Mouse (Mus musculus): ENCODE measurements around the gene Nrxn3.

Gene Nrxn3

DNA sequence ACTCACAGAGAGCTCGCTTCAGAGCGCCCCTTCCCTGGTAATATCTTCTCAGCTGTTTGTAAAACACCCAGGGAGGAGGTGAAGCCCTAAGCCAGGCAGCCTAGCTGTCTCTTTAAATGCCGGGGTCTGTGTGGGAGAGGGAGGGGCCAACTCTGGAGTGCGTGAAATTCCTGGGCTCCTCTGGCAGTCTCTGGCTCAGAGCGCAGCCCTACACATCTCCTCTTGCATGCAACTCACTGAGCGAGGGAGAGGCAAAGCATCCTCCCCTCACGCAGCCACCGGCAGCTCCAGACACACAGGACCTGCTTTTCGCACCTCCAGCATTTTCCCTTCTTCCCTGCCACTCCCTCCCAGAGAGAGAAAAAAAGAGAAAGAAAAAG, at the start of gene Nrxn3:
TSS of gene Nrxn3 (plus strand) at position 186 of the 380 bp plus-strand sequence.
- DNase-seq = peak; percentile 74 to 82

DNA sequence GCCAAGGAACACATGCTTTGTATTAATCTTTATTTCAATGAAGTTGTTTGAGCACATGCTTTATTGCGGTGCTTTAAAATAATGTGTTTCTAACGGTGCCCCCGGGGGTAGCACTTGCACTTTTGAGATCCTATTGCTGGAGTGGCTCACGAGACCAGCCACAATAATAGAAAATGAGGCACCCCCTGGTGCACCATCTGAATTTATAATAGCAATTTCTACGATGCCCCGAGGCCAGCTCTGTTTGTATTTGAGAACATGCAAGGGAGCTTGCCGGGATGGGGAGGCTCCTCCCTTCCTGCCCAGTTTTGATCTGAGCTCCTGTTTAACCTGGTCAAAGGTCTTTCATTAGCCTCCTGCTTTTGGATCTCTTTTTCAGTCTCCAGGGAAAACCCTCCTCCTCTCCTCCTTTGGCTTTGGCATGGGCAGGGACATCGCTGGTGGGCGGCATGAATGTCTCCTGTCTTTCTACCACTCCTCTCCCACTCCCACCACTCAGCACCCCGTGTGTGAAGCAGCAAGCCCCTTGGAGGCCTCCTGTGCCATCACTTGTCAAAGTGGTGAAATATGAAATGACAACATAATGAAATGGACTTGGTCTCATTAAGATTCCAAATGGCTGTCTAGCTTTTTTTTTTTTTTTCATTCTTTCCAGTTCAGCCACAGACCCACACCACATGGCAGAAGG, 18.4 kb upstream of the Nrxn3 start:
- peak; percentile 33 to 41 for DNase-seq

- peak in 1 of 2 experiments; percentile 27 for DNase-seq
Measured at GRCm38 (mm10) chr12:88705959-88706358, 16.7 kb upstream of the Nrxn3 start.

DNA sequence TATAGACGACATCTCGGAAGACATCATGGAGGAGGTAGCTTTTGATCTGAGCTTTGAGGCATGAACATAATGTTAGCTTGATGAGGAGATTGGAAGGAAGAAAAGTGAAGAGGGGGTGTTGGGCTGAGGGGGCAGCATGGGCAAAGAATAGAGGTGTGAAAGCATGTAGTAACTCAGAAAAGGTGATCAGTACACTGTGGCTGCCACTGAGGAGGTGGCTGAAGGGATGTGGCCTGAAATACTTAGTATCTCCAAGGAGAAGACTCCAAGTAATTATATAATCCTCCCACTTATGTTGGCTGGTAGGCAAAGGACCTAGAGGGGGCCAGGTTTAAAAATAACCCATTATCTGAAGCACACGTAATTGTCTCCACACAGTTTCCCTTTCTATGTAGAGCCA, 14.9 kb upstream of the Nrxn3 start:
- no peak for DNase-seq

GRCm38 (mm10) chr12:88709223-88709622, 13.5 kb upstream of the Nrxn3 start:
- peak; percentile 70 to 79 for DNase-seq

DNA sequence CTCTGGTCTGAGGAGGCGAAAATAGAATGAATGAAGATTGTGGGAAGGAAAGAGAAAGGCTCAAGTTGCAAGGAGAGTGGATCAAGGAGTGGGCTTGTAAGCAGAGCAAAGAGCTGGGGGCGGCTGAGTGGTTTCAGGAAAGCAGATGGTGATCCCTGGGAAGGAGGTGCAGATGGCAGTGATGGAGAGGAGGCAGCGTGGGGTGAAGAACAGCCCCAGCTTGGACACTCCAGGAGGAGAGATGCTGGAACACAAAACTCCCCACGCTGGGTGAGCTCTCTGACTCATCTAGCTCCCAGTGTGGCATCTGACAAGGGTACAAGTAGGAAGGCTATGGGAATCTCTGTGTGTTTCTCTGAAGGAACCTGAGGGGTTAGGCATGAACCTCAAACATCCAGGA, 9.2 kb upstream of the Nrxn3 start:
- peak in 1 of 2 experiments; percentile 26 for DNase-seq

DNA sequence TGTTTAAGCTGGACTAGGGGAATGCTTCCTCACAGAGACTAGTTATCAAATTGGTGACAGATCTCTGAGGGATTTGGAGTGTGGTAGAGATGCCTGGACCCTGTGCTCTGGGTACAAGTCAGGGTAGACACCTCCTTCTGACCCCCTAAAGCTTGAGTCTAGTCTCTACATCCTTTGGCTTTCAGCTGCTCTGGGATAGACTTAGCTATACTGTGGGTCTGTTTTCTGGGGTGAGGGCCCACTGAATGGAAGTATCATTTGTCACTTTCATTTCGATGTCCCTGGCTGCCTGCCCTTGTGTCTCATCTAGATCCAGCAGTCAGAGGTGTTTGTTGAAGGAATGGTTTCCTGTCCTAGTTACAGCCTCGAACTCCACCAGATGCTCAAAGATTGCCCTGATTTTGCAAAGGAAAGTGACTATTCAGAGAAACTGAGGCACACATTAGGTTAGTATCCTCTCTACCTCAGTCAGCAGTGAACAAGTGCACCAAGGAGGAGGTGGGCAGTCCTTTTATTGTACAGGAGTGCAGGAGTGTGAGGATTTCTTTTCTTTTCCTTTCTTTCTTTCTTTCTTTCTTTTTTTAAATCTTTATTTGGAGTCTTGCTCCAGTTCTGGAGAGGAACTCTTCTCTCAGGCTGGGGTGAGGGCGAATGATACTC, 515 bp upstream of the Nrxn3 start:
- no peak for DNase-seq

- DNase-seq = no peak
Measured at GRCm38 (mm10) chr12:88726316-88726715, 3.6 kb downstream of the Nrxn3 start.

DNA sequence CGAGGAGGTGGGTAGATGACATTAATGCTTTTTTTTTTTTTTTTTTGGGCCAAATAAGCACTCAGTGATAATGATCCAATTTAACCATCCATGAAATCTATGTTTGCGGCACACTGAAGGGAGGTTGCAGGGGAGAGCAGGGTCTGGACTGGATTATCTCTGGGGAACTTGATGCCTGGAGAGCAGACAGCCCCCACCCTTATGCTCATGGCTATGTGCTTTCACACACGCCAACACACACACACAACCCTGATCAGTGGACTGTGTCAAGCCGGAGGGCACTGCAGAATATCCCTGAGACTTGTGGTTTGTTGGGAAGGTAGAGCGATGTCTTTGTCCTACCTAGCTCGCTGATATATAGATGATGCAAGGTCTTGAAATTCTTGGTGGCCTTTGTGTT, 4.1 kb downstream of the Nrxn3 start:
- no peak for DNase-seq

- DNase-seq = no peak
Measured at GRCm38 (mm10) chr12:88730720-88731119, 8.0 kb downstream of the Nrxn3 start.

- DNase-seq = no peak
Measured at GRCm38 (mm10) chr12:88735045-88735444, 12.4 kb downstream of the Nrxn3 start.

DNA sequence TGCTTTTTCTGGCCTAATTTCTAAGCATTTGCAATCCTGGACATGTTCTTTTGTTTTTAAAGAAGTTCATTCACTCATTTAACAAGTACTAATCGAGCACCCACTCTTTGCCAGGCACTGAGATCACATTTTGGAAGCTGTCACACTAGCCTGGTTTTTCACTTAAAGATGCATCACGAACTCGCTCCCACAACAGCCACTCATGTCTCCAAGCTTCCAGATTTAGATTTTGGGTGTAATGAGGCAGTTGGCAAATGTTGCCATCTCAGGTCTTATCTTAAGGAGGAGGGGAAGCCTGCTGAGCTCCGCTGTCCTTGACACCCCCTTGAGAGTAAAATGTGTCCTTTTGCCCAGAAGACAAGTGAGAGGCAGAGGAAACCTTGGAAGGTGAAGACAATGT, 14.4 kb downstream of the Nrxn3 start:
- no peak for DNase-seq

DNA sequence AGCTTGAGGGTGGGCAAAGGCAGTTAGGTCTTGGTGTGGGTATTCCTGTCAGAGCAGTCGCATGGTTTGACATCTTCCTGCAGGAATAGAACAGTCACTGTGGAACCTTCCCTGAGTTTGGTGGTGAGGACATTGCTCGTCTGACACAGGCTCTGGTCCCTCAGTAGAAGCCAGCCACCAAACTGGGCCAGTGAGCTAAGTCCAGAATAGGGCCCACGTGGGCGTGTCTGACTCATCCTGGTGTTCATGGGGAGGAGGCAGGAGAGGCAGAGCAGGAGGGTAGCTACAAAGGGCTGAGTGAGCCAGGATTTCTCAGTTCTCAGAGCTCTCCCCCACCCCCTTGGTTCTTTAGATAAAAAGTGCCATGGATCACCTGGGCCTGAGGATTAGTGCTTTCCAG, 15.9 kb downstream of the Nrxn3 start:
- DNase-seq = no peak

DNA sequence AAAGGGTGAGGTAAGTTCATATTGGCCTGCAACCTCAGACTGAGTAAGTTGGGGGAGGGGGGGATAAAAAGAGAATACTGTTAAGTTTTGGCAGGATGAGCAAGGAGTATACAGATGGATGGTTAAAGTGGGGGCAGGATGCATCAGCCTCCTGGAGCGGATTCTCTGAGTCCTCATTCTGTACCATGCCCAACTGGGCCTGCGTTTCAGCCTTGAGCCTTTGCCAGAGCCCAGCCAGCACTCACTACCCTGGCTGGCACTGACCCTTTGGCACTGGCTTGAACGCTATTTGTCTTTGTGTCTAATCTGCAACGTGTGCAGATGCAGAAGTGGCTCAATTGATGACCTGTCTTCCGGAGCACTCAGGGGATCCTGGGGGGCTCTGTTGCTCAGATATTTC, 24.1 kb downstream of the Nrxn3 start:
- peak; percentile 71 to 83 for DNase-seq

DNA sequence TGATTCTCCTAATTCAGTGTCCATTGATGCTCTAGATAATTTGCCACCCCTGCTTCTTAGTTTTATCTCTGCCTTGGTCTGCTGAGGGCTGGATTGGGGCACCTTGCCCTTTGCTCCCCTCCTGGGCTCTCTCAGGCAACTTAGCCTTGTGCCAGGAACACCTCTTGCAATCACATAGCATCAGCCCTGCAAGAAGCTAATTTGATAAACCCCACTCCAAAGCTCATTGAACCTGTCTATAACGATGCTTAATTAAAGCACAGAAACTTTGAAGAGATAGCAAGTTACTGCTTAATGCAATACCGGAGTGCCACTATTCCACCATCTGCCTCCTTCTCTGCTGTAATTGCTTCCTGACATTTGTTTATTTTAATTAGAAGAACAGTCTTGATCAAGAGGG, 42.1 kb downstream of the Nrxn3 start:
- no peak for DNase-seq

- no peak for DNase-seq
Measured at GRCm38 (mm10) chr12:88774666-88775065, 52.0 kb downstream of the Nrxn3 start.

DNA sequence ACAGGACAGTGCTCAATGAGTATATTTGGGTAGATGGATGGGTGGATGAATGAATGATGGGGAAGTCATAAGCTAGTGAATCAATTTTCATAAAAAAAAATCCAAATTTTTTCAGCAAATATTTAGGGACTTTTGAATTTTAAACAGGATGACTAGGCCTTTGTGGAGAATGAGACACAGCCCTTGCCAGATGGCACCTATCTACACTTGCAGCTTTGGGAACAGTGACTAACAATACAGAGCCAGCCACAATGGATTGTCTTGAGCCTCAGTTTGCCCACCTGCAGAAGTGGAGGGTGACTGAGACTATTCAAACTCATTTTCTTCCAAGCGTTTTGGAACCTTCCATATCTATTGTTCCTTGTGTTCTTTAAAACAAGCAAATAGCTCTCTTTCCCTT, 55.4 kb downstream of the Nrxn3 start:
- DNase-seq = no peak

GRCm38 (mm10) chr12:88784199-88785147, 61.8 kb downstream of the Nrxn3 start:
- no peak for DNase-seq

- DNase-seq = no peak
Measured at GRCm38 (mm10) chr12:88793314-88793713, 70.6 kb downstream of the Nrxn3 start.

DNA sequence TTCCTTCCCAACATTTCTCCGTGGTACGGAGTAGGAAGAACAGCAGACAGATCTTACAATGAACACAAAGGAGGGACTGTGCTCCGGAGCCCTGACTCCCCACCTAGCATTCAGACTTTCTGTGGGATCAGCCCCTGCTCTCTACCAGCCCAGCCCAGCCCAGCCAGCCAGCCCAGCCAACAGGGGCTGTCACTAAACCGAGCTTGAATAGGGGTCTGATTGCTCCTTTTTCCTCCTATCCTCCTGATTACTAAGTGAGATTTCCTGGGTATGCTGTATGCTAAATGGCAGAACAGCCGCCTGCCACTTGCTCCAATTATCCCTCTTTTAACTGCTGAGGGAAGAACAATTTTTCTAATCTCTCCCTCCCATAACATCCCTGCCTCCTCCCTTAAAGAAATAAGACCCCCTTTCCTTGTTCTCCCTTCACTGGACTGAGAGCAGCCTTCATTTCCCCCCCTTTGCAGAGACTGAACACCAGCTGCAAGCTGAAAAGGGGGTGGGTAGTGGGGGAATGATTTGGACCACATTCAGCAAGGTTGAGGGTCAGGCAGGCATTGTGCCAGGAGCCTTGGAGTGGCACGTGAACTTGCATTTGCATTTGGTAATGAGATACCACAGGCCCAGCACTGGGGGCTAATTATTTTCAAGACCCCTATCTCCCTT, 78.4 kb downstream of the Nrxn3 start:
- DNase-seq = peak; percentile 70 to 78

DNA sequence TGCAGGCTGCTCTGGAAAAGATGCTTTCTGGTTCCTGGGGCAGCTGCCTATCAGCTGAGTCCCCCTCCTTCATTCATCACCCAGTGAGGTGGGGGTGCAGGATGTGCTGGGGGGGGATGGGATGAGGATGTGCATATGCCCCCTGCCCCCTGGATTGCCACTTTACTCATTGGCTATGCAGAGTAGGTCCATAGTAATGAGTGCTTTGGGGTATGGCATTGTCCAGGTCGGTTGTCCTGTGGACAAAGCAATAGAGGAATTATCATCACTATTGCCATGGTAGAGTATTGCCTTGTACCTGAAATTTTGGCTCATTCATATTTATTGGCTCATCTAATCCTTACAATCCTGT, 79.0 kb downstream of the Nrxn3 start:
- no peak for DNase-seq

DNA sequence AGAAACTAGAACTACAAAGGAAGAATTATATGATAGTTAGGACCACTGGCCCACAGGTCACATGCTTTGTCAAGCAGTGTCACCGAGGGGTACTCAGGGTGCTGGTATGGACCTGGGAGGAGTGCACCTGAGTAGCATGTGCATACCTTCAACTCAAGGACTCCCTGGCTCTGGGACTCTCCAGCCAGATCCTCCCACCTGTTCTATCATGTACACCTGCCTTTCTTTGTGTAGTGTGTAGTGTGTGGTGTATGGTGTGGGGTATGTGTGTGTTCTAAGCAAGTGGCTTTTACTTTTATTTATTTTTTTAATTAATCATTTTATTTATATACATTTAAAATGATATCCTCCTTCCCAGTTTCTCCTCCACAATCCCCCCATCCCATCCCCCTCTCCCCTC, 86.3 kb downstream of the Nrxn3 start:
- no peak for DNase-seq

GRCm38 (mm10) chr12:88812173-88812572, 89.5 kb downstream of the Nrxn3 start:
- no peak for DNase-seq

Measured in cerebellum, postnatal 10 days (tissue).